Mouse (Mus musculus) forebrain, embryonic 16.5 days (tissue): ENCODE data around the gene Gm45618. TPM values are rescaled to one million over a fixed set of nuclear protein-coding genes. Genes with fewer than 3 reads are reported as not detected.

ENCODE experiments used
- ATAC-seq: fragments of 200-750 bp; cut with Nextera tagmentation; 2 replicates; pipeline ENCODE4 v1.8.0; 2017; ENCODE audit warnings: mild to moderate bottlenecking, moderate library complexity
- H3K27ac ChIP-seq: fragments of 300-500 bp; sonication (generic); 2 replicates; pipeline ENCODE4 v1.5.1; 2014; ENCODE audit warnings: low read length, control low read depth
- H3K27me3 ChIP-seq: fragments of 300-500 bp; sonication (generic); replicated peaks from 2 replicates; pipeline ENCODE4 v1.6.1; 2014; ENCODE audit warnings: low read length; ENCODE audit not compliant: control insufficient read depth, insufficient read depth
- H3K36me3 ChIP-seq: fragments of 300-500 bp; sonication (generic); 2 replicates; pipeline ENCODE4 v1.6.1; 2014; ENCODE audit not compliant: control insufficient read depth, insufficient read depth
- H3K4me1 ChIP-seq: fragments of 300-500 bp; sonication (generic); replicated peaks from 2 replicates; pipeline ENCODE4 v1.6.1; 2014; ENCODE audit warnings: low read length; ENCODE audit not compliant: control insufficient read depth, insufficient read depth
- H3K4me2 ChIP-seq: fragments of 300-500 bp; sonication (generic); 2 replicates; pipeline ENCODE4 v1.6.1; 2014; ENCODE audit warnings: mild to moderate bottlenecking, low read length, control low read depth
- H3K4me3 ChIP-seq: fragments of 300-500 bp; sonication (generic); replicated peaks from 2 replicates; pipeline ENCODE4 v1.5.1; 2014; ENCODE audit warnings: mild to moderate bottlenecking, low read length, control low read depth
- H3K9ac ChIP-seq: fragments of 300-500 bp; sonication (generic); replicated peaks from 2 replicates; pipeline ENCODE4 v1.6.1; 2014; ENCODE audit warnings: low read depth, low read length, control low read depth
- H3K9me3 ChIP-seq: fragments of 300-500 bp; sonication (generic); 2 replicates; pipeline ENCODE4 v1.6.1; 2016; ENCODE audit warnings: low read length; ENCODE audit not compliant: control insufficient read depth
- WGBS: fragments of 180-500 bp; shearing (Covaris S2); extraction: QIAGEN DNeasy Blood & Tissue Kit; methylation state at CpG from one replicate; pipeline ENCODE4 v1.1.7; 2014; 5-methylcytosine and 5-hydroxymethylcytosine counted together
- polyA plus RNA-seq: library from polyadenylated mRNA; unstranded; fragments of >200 nt; fragmentation: Nextera tagmentation; extraction: Ambion mirVana; gene quantifications from 2 replicates; pipeline ENCODE4 v1.2.1, GENCODE M21; 2015

Gm45618 gene
- polyA plus RNA-seq, 1 experiment from 2014 or later, result 0.34 TPM

GRCm38 (mm10) chr7:142096701-142097100 lies 23.8 kb downstream of the Gm45618 start:
- Histone ChIP-seq H3K4me2 (no peak overlapping the region; the same call in 1 of the 2 replicates), H3K27ac (no peak overlapping the region), H3K4me1 (peaks cover 33% of the 10 kb centered on the region), H3K9ac (no peak overlapping the region), H3K4me3 (no peak overlapping the region), H3K9me3 (no peaks in the 10 kb centered on the region), H3K27me3 (no peaks in the 10 kb centered on the region; the same call in 1 of the 2 replicates), H3K36me3 (no peaks in the 10 kb centered on the region)
- ATAC-seq, result no peak
- 71% methylated on average over 4 of the region's 4 CpGs for WGBS

DNA sequence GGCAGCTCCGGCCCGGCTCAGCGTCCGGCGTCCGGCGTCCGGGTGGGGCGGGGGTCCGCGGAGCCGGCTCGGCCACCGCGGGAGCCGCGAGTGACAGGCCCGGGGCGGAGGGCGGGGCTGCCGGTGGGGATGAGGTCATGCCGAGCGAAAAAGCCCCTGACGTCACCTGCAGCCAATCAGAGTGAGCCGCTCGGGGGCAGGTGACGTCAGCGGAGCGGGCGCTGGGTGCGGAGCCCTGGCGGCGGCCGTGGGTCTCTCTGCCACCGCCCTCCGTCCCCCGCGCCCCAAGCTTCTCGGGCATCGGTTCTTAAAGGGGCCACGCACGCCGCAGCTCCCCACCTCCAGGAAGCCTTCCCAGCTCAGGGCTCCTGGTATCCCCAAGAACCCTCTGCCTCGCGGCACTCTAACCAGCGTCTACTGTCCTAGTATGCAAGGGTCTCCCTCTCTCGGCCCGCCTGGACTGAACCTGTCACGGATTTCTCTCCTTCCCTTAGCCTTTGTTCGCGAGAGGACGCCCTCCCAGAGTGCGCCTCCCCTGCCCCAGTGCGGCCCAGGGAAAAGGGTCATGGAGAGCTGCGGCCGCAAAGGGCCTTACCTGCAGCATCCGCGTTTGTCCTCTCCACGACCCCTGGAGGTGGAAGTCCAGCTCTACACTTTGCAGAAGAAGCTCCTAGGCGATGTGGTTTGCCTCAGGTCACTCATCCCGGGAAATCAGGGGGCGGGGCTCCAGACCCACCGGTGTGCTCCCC lies 25.2 kb downstream of the Gm45618 start, which contains the start of gene Dusp8:
TSS of gene Dusp8 (minus strand) at position 661 of the 749 bp plus-strand sequence.
- peak within 1 kb of the TSS; percentile 81 for H3K4me3 ChIP-seq
- no peaks in the 10 kb centered on the region; the same call in 1 of the 2 replicates for H3K27me3 ChIP-seq
- H3K9ac ChIP-seq, result peak within 1 kb of the TSS; percentile 98
- no peaks in the 10 kb centered on the region for H3K9me3 ChIP-seq
- peak within 1 kb of the TSS; percentile 72 for H3K4me2 ChIP-seq
- peak within 1 kb of the TSS; percentile 94 for H3K27ac ChIP-seq
- ATAC-seq, result peak; percentile 81
- H3K4me1 ChIP-seq, result peaks cover 47% of the 10 kb centered on the region
- WGBS, result under 1% methylated on average over 59 of the region's 63 CpGs
- no peaks in the 10 kb centered on the region for H3K36me3 ChIP-seq

DNA sequence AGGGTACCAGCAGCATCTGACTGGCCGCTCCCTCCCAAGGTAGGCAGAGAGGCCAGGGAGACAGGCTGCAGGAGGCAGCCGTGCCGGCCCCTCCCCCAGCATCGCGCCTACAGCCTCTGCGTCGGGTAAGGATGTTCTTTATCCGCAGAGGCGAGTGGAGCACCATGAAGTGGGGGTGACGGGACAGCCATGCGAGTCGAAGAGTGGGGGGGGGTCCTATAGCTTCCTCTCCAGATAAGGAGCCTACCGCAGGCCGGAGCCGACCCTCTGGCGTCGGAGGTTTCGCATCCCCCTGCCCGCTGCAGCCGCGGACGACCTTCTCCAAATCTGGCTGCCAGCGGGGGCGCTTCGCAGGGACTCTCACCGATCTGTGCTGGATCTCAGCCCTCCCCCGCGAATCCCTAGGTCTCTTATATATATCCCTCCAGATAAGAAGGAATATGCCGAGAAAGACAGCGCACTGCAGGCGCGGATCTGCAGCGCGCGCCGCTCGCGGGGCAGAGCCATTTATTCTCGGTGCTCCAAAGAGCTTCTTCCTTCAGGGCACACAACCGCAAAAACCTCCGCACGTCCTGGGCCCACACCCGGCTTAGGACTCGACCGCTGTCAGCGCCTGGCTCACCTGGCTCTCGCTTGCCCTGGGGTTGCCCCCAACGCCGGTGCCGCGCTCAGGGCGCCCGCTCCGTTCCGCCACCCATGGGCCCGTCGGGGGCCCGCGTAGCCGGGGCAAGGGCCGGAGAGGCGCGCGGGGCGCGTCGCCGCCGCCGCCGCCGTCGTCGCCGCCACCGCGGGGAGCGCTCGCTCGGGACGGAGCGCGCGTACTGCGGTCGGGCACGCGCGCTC lies 26.0 kb downstream of the Gm45618 start:
- Histone ChIP-seq H3K9ac (peak overlapping the region; percentile 98), H3K4me3 (peak overlapping the region; percentile 81), H3K27me3 (no peaks in the 10 kb centered on the region; the same call in 1 of the 2 replicates), H3K4me2 (peak overlapping the region; percentile 72), H3K36me3 (no peaks in the 10 kb centered on the region), H3K9me3 (no peaks in the 10 kb centered on the region), H3K27ac (peak overlapping the region; percentile 94), H3K4me1 (peaks cover 55% of the 10 kb centered on the region)
- under 1% methylated on average over 73 of the region's 89 CpGs for WGBS
- peak; percentile 26 for ATAC-seq

DNA sequence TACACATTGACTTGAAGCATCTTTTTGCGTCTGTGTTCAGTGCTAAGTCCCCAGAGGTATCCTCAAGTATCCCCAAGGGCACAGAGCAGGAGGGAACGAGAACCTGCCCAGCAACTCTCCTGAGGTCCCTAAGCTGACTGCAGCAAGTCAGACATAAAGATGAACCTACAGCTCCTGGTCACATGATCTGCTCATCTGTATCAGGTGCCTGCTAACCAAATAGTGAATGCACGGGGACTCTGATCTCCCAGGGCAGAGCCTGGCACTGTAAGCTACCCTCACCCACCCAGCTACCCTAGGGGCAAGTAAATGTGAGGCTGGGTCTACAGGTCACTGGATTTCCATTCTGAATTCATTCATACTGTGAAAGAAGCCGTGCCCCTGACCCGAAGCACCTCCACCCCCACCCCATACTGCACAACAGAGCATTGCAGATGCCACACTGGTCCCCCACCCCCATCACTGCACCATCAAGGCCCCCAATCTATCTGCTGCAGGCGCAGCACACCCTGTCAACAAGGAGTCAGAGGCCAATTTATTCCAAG lies 26.8 kb downstream of the Gm45618 start:
- ATAC-seq, result no peak
- H3K36me3 ChIP-seq, result no peaks in the 10 kb centered on the region

GRCm38 (mm10) chr7:142092991-142093390 lies 27.5 kb downstream of the Gm45618 start:
- H3K4me3 ChIP-seq, result peak overlapping the region; percentile 81
- ATAC-seq, result no peak
- H3K4me1 ChIP-seq, result peaks cover 69% of the 10 kb centered on the region
- no peaks in the 10 kb centered on the region for H3K9me3 ChIP-seq
- H3K27ac ChIP-seq, result peak overlapping the region; percentile 81
- no peaks in the 10 kb centered on the region for H3K36me3 ChIP-seq
- no peaks in the 10 kb centered on the region; the same call in 1 of the 2 replicates for H3K27me3 ChIP-seq
- 45% methylated on average over 1 of the region's 1 CpGs for WGBS
- H3K4me2 ChIP-seq, result peak overlapping the region; percentile 72
- peak overlapping the region; percentile 98 for H3K9ac ChIP-seq

More for the DNA sequence above, 26.8 kb downstream of the Gm45618 start:
- no peaks in the 10 kb centered on the region for H3K9me3 ChIP-seq
- H3K4me2 ChIP-seq, result peak overlapping the region; percentile 72
- H3K27me3 ChIP-seq, result no peaks in the 10 kb centered on the region; the same call in 1 of the 2 replicates
- peaks cover 62% of the 10 kb centered on the region for H3K4me1 ChIP-seq
- WGBS, result 22% methylated on average over 6 of the region's 6 CpGs
- H3K4me3 ChIP-seq, result peak overlapping the region; percentile 81
- H3K9ac ChIP-seq, result peak overlapping the region; percentile 98
- H3K27ac ChIP-seq, result peak overlapping the region; percentile 94; the same call in 1 of the 2 replicates

GRCm38 (mm10) chr7:142091848-142092247 lies 28.7 kb downstream of the Gm45618 start:
- H3K9ac ChIP-seq, result peak overlapping the region; percentile 98
- H3K4me2 ChIP-seq, result peak overlapping the region; percentile 72
- WGBS, result 1% methylated on average over 4 of the region's 4 CpGs
- H3K27me3 ChIP-seq, result no peaks in the 10 kb centered on the region; the same call in 1 of the 2 replicates
- H3K36me3 ChIP-seq, result peaks cover 6% of the 10 kb centered on the region; the same call in 1 of the 2 replicates
- no peaks in the 10 kb centered on the region for H3K9me3 ChIP-seq
- H3K27ac ChIP-seq, result peak overlapping the region; percentile 81
- H3K4me1 ChIP-seq, result peaks cover 67% of the 10 kb centered on the region
- H3K4me3 ChIP-seq, result peak overlapping the region; percentile 81
- peak; percentile 50 for ATAC-seq

DNA sequence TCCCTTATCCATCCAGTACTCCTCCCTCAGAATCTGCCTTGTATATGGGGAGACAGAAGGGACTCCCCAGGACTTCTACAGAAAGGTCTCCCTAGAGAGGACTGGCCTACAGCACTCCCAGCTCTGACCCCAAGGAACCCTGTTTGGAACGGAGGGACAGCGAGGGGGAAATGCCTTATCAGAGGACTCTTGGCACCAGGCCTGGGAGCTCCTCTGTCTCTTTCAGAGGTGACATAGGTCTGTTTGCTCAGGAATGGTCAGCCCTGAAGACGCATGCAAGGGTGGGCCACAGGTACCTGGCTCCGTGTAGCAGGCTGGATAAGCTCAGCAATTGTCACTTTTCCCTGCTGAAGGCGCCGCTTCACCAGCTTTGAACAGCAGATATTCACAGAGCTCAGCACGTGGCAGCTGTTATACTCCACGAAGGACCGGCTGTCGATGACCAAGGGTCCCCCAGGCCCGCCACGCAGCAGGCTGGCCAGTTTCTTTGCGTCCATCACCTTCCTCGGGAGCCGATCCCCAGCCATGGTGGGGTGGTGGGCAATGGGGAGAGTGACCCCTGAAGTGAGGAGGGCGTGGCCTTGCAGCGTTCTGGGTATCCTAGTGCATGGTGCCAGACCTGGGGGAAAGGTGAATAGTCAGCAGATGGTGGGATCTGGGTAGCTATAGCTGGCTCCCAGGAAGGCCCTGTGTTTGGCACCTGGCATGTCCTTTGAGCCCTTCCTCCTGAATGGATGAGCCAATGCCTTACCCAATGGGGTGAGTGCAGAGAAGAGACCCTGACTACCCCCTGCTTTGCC lies 30.7 kb downstream of the Gm45618 start:
- H3K4me3 ChIP-seq, result no peak overlapping the region
- no peak for ATAC-seq
- H3K4me1 ChIP-seq, result peaks cover 64% of the 10 kb centered on the region
- H3K9ac ChIP-seq, result peak overlapping the region; percentile 46
- peaks cover 17% of the 10 kb centered on the region for H3K36me3 ChIP-seq
- H3K9me3 ChIP-seq, result no peaks in the 10 kb centered on the region
- H3K27ac ChIP-seq, result peak overlapping the region; percentile 52
- H3K27me3 ChIP-seq, result no peaks in the 10 kb centered on the region
- H3K4me2 ChIP-seq, result peak overlapping the region; percentile 11; the same call in 1 of the 2 replicates
- WGBS, result 53% methylated on average over 17 of the region's 17 CpGs

GRCm38 (mm10) chr7:142088886-142089285 lies 31.6 kb downstream of the Gm45618 start:
- peaks cover 73% of the 10 kb centered on the region for H3K4me1 ChIP-seq
- 4% methylated on average over 5 of the region's 5 CpGs for WGBS
- no peak overlapping the region for H3K4me3 ChIP-seq
- ATAC-seq, result peak; percentile 65
- peak overlapping the region; percentile 11 for H3K4me2 ChIP-seq
- H3K9me3 ChIP-seq, result no peaks in the 10 kb centered on the region
- H3K27ac ChIP-seq, result peak overlapping the region; percentile 52
- H3K27me3 ChIP-seq, result no peaks in the 10 kb centered on the region
- H3K9ac ChIP-seq, result no peak overlapping the region; the same call in none of the 2 replicates
- H3K36me3 ChIP-seq, result peaks cover 17% of the 10 kb centered on the region
